Mouse (Mus musculus): Measurements from ENCODE around the gene Lsm4. TPM values are rescaled to one million over a fixed set of nuclear protein-coding genes. Genes with fewer than 3 reads are reported as not detected.

Lsm4 gene
- polyA plus RNA-seq, 1 experiment from 2014 or later: 355 TPM

Other genes with a start within 250 kb of the Lsm4 start
- gene Crtc1, start 233.7 kb upstream of the Lsm4 start, polyA plus RNA-seq (2016; fragmentation: Nextera tagmentation; extraction: Ambion mirVana): 12.9 and 16.5 TPM in 2 replicates
- 16.9 and 20.7 TPM in 2 replicates for gene Klhl26, start 196.3 kb upstream of the Lsm4 start, polyA plus RNA-seq (2016; fragmentation: Nextera tagmentation; extraction: Ambion mirVana)
- gene Tmem59l, start 185.9 kb upstream of the Lsm4 start, polyA plus RNA-seq (2016; fragmentation: Nextera tagmentation; extraction: Ambion mirVana): 7.9 and 8.3 TPM in 2 replicates
- gene Crlf1, start 180.1 kb upstream of the Lsm4 start, polyA plus RNA-seq (2016; fragmentation: Nextera tagmentation; extraction: Ambion mirVana): 0.42 and 2.3 TPM in 2 replicates
- 138 and 140 TPM in 2 replicates for gene Rex1bd, start 166.5 kb upstream of the Lsm4 start, polyA plus RNA-seq (2016; fragmentation: Nextera tagmentation; extraction: Ambion mirVana)
- 836 and 881 TPM in 2 replicates for gene Uba52, start 162.4 kb upstream of the Lsm4 start, polyA plus RNA-seq (2016; fragmentation: Nextera tagmentation; extraction: Ambion mirVana)
- 300 and 314 TPM in 2 replicates for gene Fkbp8, start 145.5 kb upstream of the Lsm4 start, polyA plus RNA-seq (2016; fragmentation: Nextera tagmentation; extraction: Ambion mirVana)
- gene Kxd1, start 145.3 kb upstream of the Lsm4 start, polyA plus RNA-seq (2016; fragmentation: Nextera tagmentation; extraction: Ambion mirVana): 56.5 and 58.8 TPM in 2 replicates
- gene Ell, start 133.8 kb upstream of the Lsm4 start, polyA plus RNA-seq (2016; fragmentation: Nextera tagmentation; extraction: Ambion mirVana): 18.0 and 22.7 TPM in 2 replicates
- 126 and 137 TPM in 2 replicates for gene Isyna1, start 78.9 kb upstream of the Lsm4 start, polyA plus RNA-seq (2016; fragmentation: Nextera tagmentation; extraction: Ambion mirVana)
- 73.3 and 78.8 TPM in 2 replicates for gene Ssbp4, start 64.4 kb upstream of the Lsm4 start, polyA plus RNA-seq (2016; fragmentation: Nextera tagmentation; extraction: Ambion mirVana)
- gene Lrrc25, start 57.1 kb upstream of the Lsm4 start, polyA plus RNA-seq (2016; fragmentation: Nextera tagmentation; extraction: Ambion mirVana): 1.1 and 1.2 TPM in 2 replicates
- not detected in 2 replicates for gene Gdf15, start 40.8 kb upstream of the Lsm4 start, polyA plus RNA-seq (2016; fragmentation: Nextera tagmentation; extraction: Ambion mirVana)
- 51.8 and 89.7 TPM in 2 replicates for gene Pgpep1, start 12.9 kb upstream of the Lsm4 start, polyA plus RNA-seq (2016; fragmentation: Nextera tagmentation; extraction: Ambion mirVana)
- gene Jund, start 25.7 kb downstream of the Lsm4 start, polyA plus RNA-seq (2016; fragmentation: Nextera tagmentation; extraction: Ambion mirVana): 62.5 and 78.6 TPM in 2 replicates
- gene Iqcn, start 30.2 kb downstream of the Lsm4 start, polyA plus RNA-seq (2016; fragmentation: Nextera tagmentation; extraction: Ambion mirVana): not detected in 2 replicates
- gene Gm3336, start 45.3 kb downstream of the Lsm4 start, polyA plus RNA-seq (2016; fragmentation: Nextera tagmentation; extraction: Ambion mirVana): not detected in 2 replicates
- gene Pde4c, start 50.5 kb downstream of the Lsm4 start, polyA plus RNA-seq (2016; fragmentation: Nextera tagmentation; extraction: Ambion mirVana): 0.72 and 0.78 TPM in 2 replicates
- 17.2 and 40.7 TPM in 2 replicates for gene Rab3a, start 81.4 kb downstream of the Lsm4 start, polyA plus RNA-seq (2016; fragmentation: Nextera tagmentation; extraction: Ambion mirVana)
- 31.7 and 34.6 TPM in 2 replicates for gene Mpv17l2, start 87.7 kb downstream of the Lsm4 start, polyA plus RNA-seq (2016; fragmentation: Nextera tagmentation; extraction: Ambion mirVana)
- gene Pik3r2, start 103.5 kb downstream of the Lsm4 start, polyA plus RNA-seq (2016; fragmentation: Nextera tagmentation; extraction: Ambion mirVana): 66.2 and 66.6 TPM in 2 replicates
- gene Mast3, start 131.8 kb downstream of the Lsm4 start, polyA plus RNA-seq (2016; fragmentation: Nextera tagmentation; extraction: Ambion mirVana): 9.8 and 12.1 TPM in 2 replicates
- 0.05 and 0.11 TPM in 2 replicates for gene Il12rb1, start 135.2 kb downstream of the Lsm4 start, polyA plus RNA-seq (2016; fragmentation: Nextera tagmentation; extraction: Ambion mirVana)
- 5.2 and 7.3 TPM in 2 replicates for gene Arrdc2, start 166.5 kb downstream of the Lsm4 start, polyA plus RNA-seq (2016; fragmentation: Nextera tagmentation; extraction: Ambion mirVana)
- gene Kcnn1, start 190.0 kb downstream of the Lsm4 start, polyA plus RNA-seq (2016; fragmentation: Nextera tagmentation; extraction: Ambion mirVana): 9.1 and 13.4 TPM in 2 replicates
- gene Ccdc124, start 200.7 kb downstream of the Lsm4 start, polyA plus RNA-seq (2016; fragmentation: Nextera tagmentation; extraction: Ambion mirVana): 180 and 183 TPM in 2 replicates
- 0.42 and 0.63 TPM in 2 replicates for gene Slc5a5, start 219.5 kb downstream of the Lsm4 start, polyA plus RNA-seq (2016; fragmentation: Nextera tagmentation; extraction: Ambion mirVana)
- gene Rpl18a, start 224.2 kb downstream of the Lsm4 start, polyA plus RNA-seq (2016; fragmentation: Nextera tagmentation; extraction: Ambion mirVana): 3,389 and 3,784 TPM in 2 replicates
- gene Map1s, start 232.7 kb downstream of the Lsm4 start, polyA plus RNA-seq (2016; fragmentation: Nextera tagmentation; extraction: Ambion mirVana): 69.4 and 74.0 TPM in 2 replicates